Mouse (Mus musculus): ENCODE measurements around the gene Ric1. TPM values are rescaled to one million over a fixed set of nuclear protein-coding genes. Genes with fewer than 3 reads are reported as not detected.

Ric1 gene
- 17.1 and 20.0 TPM in 2 replicates for polyA plus RNA-seq (2016; fragmentation: Nextera tagmentation; extraction: Ambion mirVana)

DNA sequence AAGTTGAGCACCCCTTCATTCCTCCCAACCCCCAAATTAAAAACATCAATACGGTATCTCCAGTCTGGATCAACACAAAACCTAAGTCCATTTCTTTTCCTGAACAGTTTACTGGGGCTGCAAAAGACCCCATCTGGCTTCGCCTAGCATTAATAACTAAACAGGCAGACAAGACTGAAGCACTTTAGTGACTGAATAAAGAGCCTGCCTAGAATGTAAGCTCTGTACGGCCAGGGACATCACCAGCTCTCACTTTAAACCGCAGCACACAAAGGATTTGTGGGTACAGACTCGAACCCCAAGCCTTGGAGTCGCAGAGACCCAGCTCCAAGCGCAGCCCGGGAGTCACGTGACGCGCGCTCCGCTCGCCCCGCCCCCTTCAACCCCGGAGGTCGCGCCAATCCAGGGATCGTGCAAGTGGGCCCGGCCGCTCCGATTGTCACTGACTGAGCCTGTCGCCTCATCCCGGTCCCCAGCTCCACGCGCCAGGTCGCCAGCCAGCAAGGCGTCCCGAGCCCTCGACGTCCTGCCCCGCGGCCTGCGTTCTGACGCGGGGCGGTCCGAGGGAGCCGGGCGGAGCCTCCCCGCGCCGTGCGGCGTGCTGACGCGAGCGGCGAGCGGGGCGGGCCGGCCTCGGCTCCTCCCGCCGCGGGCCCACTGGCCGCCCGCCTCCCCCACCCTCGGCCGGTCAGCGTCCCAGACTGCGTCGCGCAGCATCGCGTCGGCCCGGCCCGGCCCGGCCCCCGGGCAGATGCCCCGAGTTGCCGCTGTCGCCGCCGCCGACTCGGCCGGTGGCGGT lies at the start of gene Ric1:
Gene Ric1 (plus strand): TSS at position 646 of the 799 bp plus-strand sequence.
- WGBS: under 1% methylated on average over 78 of the region's 80 CpGs
- DNase-seq (ENCODE audit: low spot score): peak; percentile 92
- Histone ChIP-seq H3K4me3 (peak within 1 kb of the TSS; percentile 97), H3K36me3 (replicated peaks) (peaks cover 4% of the 10 kb centered on the region; the same call in 1 of the 2 replicates), H3K27ac (replicated peaks) (peak within 1 kb of the TSS; percentile 98), H3K27me3 (replicated peaks; ENCODE audit: low read depth, poor library complexity, severe bottlenecking) (no peaks in the 10 kb centered on the region), H3K4me1 (peaks cover 23% of the 10 kb centered on the region), H3K9me3 (no peaks in the 10 kb centered on the region)

DNA sequence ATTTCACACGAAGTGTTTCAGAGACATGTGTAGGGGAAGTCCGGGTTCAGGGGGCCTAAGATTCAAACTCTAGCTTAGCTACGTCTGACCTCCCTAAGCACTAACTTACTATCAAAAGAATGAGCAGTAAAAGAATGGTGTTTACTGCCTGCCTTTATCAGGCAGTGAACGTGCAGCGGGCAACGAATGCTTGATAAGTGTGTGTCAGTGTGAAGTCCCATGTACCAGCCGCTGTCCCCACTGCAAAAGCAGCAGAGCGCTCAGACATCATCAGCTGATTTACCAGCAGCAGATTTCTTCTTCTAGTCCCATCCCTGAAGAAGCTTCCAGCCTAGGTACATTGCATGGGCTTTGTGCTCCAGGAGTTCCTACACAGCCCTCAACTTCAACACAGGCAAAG lies 49.7 kb upstream of the Ric1 start:
- H3K27me3 ChIP-seq (replicated peaks; ENCODE audit: low read depth, poor library complexity, severe bottlenecking): no peaks in the 10 kb centered on the region
- H3K9me3 ChIP-seq: no peaks in the 10 kb centered on the region
- no peak for DNase-seq (ENCODE audit: low spot score)
- H3K4me1 ChIP-seq: peaks cover 14% of the 10 kb centered on the region
- 91% methylated on average over 8 of the region's 8 CpGs for WGBS
- no peak overlapping the region for H3K27ac ChIP-seq (replicated peaks)
- H3K4me3 ChIP-seq: no peak overlapping the region
- H3K36me3 ChIP-seq (replicated peaks): no peaks in the 10 kb centered on the region

DNA sequence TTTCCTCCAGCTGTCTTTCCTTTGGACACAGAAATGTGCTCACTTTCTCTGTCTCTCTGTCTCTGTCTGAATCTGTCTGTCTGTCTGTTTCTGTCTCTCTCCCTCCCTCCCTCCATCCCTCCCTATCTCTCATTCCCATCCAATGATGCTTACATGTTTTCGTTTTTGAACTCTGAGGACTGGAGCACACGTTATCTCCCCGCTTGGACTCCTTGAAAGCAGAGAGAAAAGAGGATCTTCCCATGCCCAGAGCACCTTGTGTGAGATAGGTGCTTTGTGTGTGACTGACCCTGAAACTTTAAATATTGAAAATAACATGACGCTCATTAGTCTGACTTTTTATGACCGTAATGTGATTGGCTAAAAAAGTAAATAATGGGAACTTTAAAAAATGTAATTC lies 49.1 kb upstream of the Ric1 start:
- no peaks in the 10 kb centered on the region for H3K9me3 ChIP-seq
- H3K36me3 ChIP-seq (replicated peaks): no peaks in the 10 kb centered on the region
- no peaks in the 10 kb centered on the region for H3K27me3 ChIP-seq (replicated peaks; ENCODE audit: low read depth, poor library complexity, severe bottlenecking)
- DNase-seq (ENCODE audit: low spot score): no peak
- 94% methylated on average over 5 of the region's 5 CpGs for WGBS
- H3K4me3 ChIP-seq: no peak overlapping the region
- no peak overlapping the region for H3K27ac ChIP-seq (replicated peaks)
- H3K4me1 ChIP-seq: peaks cover 14% of the 10 kb centered on the region

DNA sequence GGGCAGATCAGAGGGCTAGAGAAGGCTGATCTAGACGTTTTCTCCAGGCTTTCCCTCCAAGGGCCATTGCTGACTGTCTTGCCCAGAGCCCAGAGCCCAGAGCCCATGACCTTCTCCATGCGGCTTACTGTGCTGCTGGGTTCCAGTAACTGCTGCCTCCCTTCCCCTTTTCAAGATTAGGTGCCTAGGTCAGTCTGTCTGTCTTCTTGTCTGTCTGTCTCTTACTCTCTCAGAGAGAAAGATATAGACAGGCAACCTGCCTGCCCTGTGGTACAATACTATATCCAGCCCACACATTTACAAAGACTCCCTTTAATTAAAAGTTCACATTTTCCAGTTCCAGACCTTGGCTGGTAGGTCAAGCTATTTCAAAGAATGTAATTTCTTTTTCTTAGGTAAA lies 47.3 kb upstream of the Ric1 start:
- peaks cover 14% of the 10 kb centered on the region for H3K4me1 ChIP-seq
- H3K9me3 ChIP-seq: no peaks in the 10 kb centered on the region
- DNase-seq (ENCODE audit: low spot score): no peak
- H3K4me3 ChIP-seq: no peak overlapping the region
- no peaks in the 10 kb centered on the region for H3K27me3 ChIP-seq (replicated peaks; ENCODE audit: low read depth, poor library complexity, severe bottlenecking)
- H3K36me3 ChIP-seq (replicated peaks): no peaks in the 10 kb centered on the region
- 61% methylated on average over 2 of the region's 2 CpGs for WGBS
- H3K27ac ChIP-seq (replicated peaks): no peak overlapping the region

DNA sequence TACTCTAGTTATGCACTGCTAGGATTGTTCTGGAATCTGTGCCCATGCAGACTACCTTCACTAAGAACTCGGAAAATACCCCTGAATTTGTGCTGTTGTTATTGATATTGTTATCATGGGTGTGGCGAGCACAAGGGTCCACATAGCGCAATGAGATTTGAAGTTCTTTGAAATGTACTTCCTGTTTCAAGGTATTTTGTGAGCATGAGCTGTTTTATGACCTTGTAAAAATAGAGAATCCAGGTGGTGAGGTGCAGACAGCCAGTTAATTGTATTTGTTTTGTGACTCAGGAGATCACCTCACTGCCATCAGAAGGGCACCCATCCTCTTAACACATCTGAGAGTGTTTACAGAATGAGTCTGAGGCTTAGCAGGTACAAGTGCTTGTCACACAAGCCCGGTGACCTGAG lies 46.9 kb upstream of the Ric1 start:
- Histone ChIP-seq H3K27me3 (replicated peaks; ENCODE audit: low read depth, poor library complexity, severe bottlenecking) (no peaks in the 10 kb centered on the region), H3K36me3 (replicated peaks) (no peaks in the 10 kb centered on the region), H3K4me3 (no peak overlapping the region), H3K9me3 (no peaks in the 10 kb centered on the region), H3K27ac (replicated peaks) (no peak overlapping the region), H3K4me1 (peaks cover 11% of the 10 kb centered on the region)
- WGBS: 85% methylated on average over 4 of the region's 4 CpGs
- DNase-seq (ENCODE audit: low spot score): no peak

DNA sequence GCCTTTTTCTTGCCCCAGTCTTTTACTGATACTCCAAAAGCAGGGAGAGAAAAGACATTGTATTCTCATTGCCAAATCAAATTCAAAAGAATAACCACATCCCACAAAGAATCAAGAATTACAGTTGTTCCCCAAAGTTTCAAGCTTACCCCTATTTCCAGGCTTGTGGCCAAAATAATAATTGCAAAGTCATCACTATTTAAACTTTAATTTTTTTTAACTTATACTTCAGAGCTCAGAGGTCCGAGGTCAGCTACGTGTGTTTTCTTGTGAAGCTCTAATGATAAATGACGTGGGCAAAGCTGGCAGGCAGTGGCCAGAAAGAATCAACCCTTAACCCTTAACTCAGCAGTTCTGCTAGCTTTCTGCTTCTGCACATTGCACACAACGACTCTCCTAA lies 43.5 kb upstream of the Ric1 start:
- no peaks in the 10 kb centered on the region for H3K9me3 ChIP-seq
- H3K27me3 ChIP-seq (replicated peaks; ENCODE audit: low read depth, poor library complexity, severe bottlenecking): no peaks in the 10 kb centered on the region
- WGBS: 52% methylated on average over 4 of the region's 4 CpGs
- H3K4me1 ChIP-seq: 0 out of 2 replicates have a peak, but pooled peaks cover 3% of the 10 kb centered on the region
- H3K36me3 ChIP-seq (replicated peaks): no peaks in the 10 kb centered on the region
- DNase-seq (ENCODE audit: low spot score): no peak
- H3K27ac ChIP-seq (replicated peaks): no peak overlapping the region
- H3K4me3 ChIP-seq: no peak overlapping the region

DNA sequence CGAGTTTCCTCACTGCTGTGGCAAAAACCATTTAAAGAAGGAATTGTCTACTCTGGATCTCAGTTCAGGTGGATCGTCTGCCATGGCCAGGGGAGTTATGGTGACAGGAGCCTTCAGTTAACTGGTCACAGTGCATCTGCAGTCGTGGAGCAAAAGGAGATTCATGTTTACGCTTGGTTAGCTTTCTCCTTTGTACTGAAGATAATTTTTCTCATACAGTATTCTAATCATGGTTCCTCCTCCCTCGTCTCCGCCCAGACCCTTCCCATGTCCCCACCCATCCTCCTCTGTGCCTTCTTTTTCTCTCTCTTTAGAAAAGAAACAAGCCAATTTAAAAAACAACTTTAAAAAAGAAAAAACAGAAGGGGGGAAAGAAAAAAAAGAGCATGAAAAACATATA lies 40.5 kb upstream of the Ric1 start:
- Histone ChIP-seq H3K36me3 (replicated peaks) (no peaks in the 10 kb centered on the region), H3K4me3 (no peak overlapping the region), H3K4me1 (peaks cover 6% of the 10 kb centered on the region; the same call in 1 of the 2 replicates), H3K9me3 (no peaks in the 10 kb centered on the region), H3K27ac (replicated peaks) (no peak overlapping the region), H3K27me3 (replicated peaks; ENCODE audit: low read depth, poor library complexity, severe bottlenecking) (no peaks in the 10 kb centered on the region)
- WGBS: 79% methylated on average over 6 of the region's 6 CpGs
- DNase-seq (ENCODE audit: low spot score): no peak

DNA sequence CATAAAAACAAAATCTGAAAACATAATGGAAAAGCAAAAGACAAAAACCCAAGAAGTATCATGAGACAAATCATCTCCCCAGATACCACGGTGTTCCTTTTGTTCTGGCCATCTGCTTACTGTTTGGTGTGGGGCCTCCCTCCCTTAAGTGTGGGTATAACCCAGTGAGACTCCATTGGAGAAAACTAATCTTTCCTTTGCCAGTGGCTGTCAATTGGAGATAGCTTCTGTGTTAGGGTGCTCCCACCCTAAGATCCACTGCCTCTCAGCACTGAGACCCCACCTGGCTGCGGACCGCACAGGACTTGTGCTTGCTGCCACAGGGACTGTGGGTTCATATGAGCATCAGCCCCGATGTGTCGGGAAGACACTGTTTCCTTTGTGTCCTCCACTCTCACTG lies 39.9 kb upstream of the Ric1 start:
- Histone ChIP-seq H3K4me3 (no peak overlapping the region), H3K27ac (replicated peaks) (no peak overlapping the region; the same call in 1 of the 2 replicates), H3K36me3 (replicated peaks) (no peaks in the 10 kb centered on the region), H3K27me3 (replicated peaks; ENCODE audit: low read depth, poor library complexity, severe bottlenecking) (no peaks in the 10 kb centered on the region), H3K9me3 (no peaks in the 10 kb centered on the region), H3K4me1 (peaks cover 6% of the 10 kb centered on the region; the same call in 1 of the 2 replicates)
- 62% methylated on average over 5 of the region's 5 CpGs for WGBS
- no peak for DNase-seq (ENCODE audit: low spot score)

DNA sequence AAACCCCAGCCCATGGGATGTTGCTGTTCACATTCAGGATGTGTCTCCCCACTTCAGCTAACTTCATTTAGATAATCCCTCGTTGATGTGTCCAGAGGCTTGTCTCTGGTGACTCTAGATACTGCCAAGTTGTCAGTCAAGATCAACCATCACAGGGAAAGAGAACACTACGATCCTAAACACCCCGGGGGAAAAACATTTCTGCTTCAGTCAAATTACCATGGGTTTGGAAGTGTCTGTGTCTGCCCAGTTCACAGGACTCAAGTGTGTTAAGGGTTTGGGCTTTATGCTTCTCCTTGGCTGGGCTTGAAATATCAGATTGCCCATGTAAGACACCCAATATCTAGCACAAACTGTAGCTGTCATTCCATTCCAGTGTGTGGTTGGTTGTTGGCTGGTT lies 39.4 kb upstream of the Ric1 start:
- H3K27ac ChIP-seq (replicated peaks): no peak overlapping the region; the same call in 1 of the 2 replicates
- whole genome bisulfite sequencing: 54% methylated on average over 3 of the region's 3 CpGs

DNA sequence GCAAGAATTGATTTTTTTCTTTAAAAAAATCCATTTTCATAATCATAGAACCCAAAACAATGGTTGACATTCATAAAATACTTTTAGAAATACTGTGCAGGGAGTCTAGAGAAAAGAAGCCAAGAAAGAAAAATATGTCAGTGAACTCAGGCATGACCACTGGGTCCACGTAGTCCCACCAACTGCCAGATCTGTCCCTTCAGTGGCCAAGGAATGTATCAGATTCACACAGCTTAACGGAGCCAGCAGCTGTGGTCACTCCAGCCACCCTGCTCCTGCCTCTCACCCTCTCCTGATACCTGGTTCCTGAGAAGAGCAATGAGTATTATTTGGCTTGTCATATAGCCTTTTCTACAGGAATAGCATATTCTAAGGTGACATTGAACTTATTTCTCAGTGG lies 38.7 kb upstream of the Ric1 start:
- WGBS: 78% methylated on average over 2 of the region's 2 CpGs
- Histone ChIP-seq H3K4me3 (no peak overlapping the region), H3K9me3 (no peaks in the 10 kb centered on the region), H3K4me1 (peaks cover 12% of the 10 kb centered on the region; the same call in 1 of the 2 replicates), H3K27me3 (replicated peaks; ENCODE audit: low read depth, poor library complexity, severe bottlenecking) (no peaks in the 10 kb centered on the region), H3K36me3 (replicated peaks) (no peaks in the 10 kb centered on the region), H3K27ac (replicated peaks) (no peak overlapping the region)
- no peak for DNase-seq (ENCODE audit: low spot score)

More for the DNA sequence above, 39.4 kb upstream of the Ric1 start:
- Histone ChIP-seq H3K4me1 (peaks cover 6% of the 10 kb centered on the region; the same call in 1 of the 2 replicates), H3K4me3 (no peak overlapping the region), H3K36me3 (replicated peaks) (no peaks in the 10 kb centered on the region), H3K27me3 (replicated peaks; ENCODE audit: low read depth, poor library complexity, severe bottlenecking) (no peaks in the 10 kb centered on the region), H3K9me3 (no peaks in the 10 kb centered on the region)
- DNase-seq (ENCODE audit: low spot score): no peak

DNA sequence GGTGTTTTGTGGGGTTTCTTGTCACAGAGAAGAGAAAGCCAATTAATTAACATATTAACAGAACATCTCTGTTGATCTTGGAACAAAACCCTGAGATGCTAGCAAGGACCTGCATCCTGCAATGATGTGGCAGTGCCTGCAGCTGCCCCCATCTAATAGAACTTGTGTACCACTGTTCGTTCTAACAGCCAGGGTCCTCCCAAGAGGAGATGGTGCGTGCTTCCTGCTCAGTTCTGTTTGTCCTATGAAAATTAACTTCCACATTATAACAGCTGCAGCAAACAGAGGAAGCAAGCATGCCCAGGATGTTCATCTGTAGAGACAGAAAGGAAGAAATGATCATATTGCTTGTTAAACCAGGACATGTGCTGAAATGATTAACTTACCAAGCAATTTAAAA lies 37.5 kb upstream of the Ric1 start:
- Histone ChIP-seq H3K27ac (replicated peaks) (no peak overlapping the region), H3K36me3 (replicated peaks) (no peaks in the 10 kb centered on the region), H3K4me3 (no peak overlapping the region), H3K27me3 (replicated peaks; ENCODE audit: low read depth, poor library complexity, severe bottlenecking) (no peaks in the 10 kb centered on the region), H3K9me3 (no peaks in the 10 kb centered on the region), H3K4me1 (peaks cover 12% of the 10 kb centered on the region; the same call in 1 of the 2 replicates)
- 77% methylated on average over 2 of the region's 2 CpGs for WGBS
- DNase-seq (ENCODE audit: low spot score): no peak

DNA sequence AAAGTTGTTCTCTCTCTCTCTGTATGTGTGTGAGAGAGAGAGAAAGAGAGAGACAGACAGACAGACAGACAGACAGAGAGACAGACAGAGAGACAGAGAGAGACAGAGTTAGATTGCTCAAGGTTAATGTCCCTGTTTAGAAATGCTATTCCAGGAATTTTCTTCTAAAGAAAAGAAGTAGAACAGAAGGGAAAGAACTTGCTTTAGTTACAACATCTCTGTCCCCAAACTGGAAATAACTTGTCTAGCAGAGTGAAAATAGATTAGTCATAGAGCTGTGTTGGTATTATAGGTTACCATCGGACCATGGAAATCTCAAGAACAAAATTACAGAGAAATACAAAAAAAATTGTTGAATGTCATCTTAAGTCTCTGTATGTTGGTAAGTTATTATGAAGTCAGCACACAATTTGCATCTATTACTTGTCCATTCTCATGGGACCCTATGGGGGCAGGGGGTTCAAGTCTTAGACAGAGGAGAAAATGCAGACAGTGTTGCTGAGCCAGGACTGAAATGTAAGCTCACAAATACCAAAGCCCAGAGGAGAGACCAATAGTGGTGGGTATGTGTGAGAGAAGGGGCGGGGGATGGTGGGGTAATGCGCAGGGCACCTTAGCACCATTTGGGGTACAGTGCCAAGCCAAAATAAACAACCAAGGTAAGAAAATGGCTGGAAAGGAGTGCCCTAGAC lies 36.7 kb upstream of the Ric1 start:
- Histone ChIP-seq H3K4me1 (peaks cover 12% of the 10 kb centered on the region; the same call in 1 of the 2 replicates), H3K27me3 (replicated peaks; ENCODE audit: low read depth, poor library complexity, severe bottlenecking) (no peaks in the 10 kb centered on the region), H3K36me3 (replicated peaks) (no peaks in the 10 kb centered on the region), H3K27ac (replicated peaks) (no peak overlapping the region), H3K4me3 (no peak overlapping the region), H3K9me3 (no peaks in the 10 kb centered on the region)
- 91% methylated on average over 3 of the region's 3 CpGs for WGBS
- DNase-seq (ENCODE audit: low spot score): no peak

Measured in embryonic facial prominence, embryonic 10.5 days (tissue).